Mouse (Mus musculus): ENCODE measurements around the gene Birc5.
A peak's percentile ranks its signal among the peaks of the same experiment; 100 is the strongest.

Birc5 gene

DNA sequence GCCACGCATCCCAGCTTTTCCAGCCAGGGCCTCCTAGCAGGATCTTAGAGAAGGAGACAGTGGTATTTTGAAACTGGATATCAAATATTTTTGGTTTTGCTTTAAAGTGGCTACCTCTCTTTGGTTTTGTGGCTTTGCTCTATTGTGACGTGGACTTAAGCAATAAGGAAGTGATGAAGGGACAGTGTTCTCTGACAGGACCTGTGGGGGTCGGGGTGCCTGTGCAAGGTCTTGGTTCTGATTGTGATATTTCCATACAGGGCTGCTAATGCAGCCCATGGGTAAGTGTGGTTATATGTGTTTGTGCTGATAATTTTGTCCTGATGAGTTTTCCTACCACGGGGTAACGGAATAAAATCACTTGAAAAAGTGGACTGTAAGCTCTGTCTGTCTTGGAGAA lies 6.3 kb downstream of the Birc5 start:
- no peak for DNase-seq (ENCODE audit: low spot score)

DNA sequence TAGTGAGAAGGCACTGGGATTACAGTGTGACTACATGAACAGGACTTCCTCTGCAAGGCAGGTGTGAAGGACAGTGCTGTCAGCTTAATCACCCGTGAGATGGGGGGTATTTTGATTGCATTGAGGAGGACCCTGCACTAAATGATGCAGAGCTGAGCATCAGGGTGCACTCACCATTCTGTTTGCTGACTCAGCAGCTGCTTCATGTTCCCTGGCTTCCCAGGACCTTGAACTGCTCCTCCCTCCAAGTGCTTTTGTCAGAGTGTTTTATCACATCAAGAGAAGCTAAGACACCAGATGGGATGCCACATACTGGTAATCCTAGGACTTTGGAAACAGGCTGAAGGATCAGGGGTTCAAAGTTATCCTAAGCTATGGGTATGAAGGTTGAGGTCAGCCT lies 6.9 kb downstream of the Birc5 start:
- DNase-seq (ENCODE audit: low spot score), result no peak

DNA sequence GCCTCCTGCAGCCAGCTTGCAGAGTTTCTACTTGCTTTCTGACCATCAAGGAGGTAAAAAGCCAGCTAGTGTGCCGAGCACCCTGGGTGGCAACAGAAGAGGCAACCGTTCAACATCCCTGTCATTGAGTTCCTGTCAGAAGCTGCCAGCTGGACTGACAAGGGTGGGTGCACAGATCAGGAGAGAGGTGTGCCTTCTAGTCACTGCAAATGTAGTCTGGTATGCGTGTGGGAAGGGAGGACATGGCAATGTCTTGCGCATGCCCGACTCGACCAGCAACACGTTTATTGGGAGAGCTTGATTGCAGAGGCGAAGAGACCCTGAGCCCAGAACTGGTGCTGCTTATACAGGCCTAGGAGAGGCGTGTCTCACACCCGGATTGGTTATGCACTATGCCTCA lies 8.4 kb downstream of the Birc5 start:
- DNase-seq (ENCODE audit: low spot score), result no peak

DNA sequence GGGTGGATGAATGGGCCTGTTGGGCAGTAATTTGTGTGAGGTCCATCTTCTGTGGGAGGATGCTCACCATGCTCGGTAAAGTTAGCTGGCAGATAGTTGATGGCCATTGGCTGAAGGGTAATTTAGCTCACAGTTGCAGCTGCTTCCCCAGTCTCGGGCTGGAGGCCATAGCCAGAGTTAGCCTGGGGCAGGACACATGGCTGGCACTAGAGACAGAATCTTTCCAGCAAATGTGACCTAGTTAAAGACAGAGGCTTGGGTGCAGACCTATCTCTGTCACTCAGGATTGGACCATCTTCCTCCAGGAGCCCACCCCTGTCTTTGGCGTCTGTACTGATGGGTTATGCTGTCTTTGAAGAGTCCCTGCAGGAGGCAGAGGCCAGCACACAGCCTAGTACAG lies 9.3 kb downstream of the Birc5 start:
- no peak for DNase-seq (ENCODE audit: low spot score)

DNA sequence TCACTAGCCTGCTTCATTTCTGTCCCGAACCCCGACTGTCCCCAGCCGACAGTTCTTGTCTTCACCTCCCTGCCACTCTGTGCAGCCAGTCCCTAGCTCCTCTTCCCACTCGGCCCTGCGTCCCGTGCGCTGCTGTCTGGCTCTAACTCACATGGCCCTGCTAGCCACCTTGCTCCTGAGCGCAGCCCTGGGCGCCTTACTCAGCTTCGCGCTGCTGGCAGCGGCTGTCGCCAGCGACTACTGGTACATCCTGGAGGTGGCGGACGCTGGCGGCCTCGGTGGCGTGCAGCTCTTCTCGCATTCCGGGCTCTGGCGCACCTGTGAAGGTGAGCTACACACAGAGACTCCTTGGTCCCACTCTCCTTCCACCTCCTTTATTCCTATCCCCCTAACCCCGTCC lies 11.6 kb downstream of the Birc5 start, which contains the start of gene Tmem235:
Gene Tmem235, plus strand, starts transcription at position 152 of the 400 bp plus-strand sequence.
- DNase-seq (ENCODE audit: low spot score), result no peak

DNA sequence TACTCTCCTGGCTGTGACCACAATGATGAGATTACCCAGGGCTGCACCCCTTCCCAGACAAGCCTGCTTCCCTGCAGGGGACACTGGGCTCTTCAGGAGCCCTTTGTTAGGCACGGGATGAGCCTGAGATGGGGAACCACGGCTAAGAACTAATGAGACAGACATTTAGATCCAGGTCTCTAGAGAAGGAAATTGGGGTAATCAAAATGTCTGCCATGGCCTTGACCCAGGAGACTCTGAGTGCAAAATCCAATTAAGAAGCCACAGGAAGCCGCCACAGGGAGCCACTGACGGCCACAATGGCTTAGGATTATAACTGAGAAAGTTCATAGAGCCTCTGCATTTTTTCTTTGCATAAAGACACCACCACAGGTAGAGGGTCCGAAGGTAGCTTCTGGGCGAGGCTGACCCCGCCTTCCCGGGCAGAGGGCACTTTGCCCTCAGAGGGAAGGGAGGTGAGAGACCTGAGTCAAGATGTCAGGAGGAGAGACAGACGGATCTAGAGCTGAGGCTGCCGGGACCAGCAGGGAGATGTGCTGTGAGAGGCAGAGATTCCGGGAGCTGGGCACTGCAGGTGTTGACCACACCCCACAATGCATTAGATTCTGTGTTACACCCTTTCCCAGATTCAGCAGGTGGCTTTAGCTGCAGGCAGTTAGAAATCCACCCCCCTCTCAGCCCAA lies 14.3 kb downstream of the Birc5 start:
- no peak for DNase-seq (ENCODE audit: low spot score)

DNA sequence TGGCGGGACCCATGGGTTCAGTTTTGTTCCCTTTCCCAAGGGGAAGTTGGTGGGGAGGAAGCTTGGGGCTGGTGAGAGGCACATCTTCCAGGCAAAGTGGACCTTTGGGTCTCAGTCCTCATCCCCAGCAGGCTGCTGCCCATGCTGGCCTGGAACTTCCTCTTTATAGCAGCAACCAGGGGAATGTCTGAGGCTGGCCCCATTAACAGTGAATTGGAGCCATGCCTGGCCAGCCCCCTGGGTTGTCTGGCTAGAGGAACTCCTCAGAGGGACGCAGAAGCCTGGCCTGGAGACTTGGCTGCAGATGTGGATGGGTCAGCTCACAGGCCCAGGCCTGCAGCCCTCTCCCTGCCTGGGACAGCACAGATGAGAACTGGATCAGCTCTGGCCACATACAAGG lies 15.8 kb downstream of the Birc5 start:
- no peak for DNase-seq (ENCODE audit: low spot score)

DNA sequence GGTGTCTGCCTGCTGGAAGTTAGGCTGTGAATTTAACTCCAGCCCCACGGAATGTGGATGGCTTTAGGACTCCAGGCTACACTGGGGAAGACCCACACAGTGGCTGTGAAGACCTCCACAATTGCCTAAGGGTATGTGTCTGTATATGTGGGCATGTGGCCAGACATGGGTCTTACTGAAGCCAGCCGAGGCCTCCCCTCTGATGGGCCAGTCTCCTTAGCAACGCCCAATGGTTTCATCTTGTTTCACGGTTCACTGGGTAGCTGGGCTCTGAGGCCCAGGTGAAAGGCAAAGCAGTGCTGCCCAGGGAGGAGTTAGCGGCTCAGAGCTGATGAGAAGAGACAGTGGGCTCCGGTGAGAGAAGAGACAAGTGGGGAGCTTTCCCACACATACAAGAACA lies 16.9 kb downstream of the Birc5 start:
- DNase-seq (ENCODE audit: low spot score), result no peak

DNA sequence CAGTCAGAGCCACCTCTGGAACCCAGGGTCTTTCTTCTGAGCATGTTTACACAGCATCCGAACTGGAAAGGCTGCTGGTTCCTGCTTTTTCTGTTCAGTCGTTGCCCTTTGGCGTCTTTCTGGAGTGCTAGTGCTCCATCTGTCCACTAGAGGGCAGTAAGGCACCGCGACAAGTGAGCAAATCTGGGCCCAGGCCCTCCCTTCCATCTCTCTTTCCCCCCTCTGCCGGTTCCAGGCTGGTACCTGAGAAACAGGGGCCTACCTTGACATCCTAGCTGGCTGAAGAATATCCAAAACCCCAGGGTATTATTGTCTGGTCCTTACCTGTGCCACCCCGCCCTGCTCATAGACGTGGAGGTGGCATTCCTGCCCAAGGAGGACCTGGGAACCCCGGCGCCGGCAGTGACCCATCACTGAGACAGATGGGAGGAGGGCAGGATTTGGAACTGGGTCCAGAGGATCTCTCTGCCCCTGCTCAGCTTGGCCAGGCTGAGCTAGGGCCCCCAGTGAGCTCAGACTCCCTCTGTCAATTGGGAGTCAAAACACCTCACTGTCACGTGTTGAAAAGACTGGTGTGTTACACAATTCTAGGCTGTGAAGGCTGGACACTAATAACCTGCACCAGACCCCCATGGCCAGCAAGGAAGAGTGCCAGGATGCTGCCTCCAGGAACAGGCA lies 21.8 kb downstream of the Birc5 start:
- no peak for DNase-seq (ENCODE audit: low spot score)

DNA sequence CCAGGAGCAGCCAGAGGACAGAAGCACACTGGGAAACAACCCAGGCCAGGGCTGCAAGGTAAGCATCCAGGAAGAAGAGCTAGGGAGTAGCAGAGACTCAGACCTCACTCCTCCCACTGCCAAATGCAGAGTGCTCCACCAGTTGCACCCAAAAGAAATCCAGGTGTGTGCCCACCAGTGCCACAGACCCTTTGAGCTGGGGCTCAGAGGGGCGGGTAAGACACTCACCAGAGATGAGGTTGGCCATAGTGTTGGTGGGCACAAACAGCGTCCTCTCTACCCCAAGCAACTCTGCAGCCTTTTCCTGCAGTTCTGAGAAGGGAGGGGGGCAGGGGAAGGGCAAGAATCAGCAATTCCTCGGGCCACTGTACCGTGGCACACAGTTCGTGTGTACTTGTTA lies 22.3 kb downstream of the Birc5 start:
- no peak for DNase-seq (ENCODE audit: low spot score)

DNA sequence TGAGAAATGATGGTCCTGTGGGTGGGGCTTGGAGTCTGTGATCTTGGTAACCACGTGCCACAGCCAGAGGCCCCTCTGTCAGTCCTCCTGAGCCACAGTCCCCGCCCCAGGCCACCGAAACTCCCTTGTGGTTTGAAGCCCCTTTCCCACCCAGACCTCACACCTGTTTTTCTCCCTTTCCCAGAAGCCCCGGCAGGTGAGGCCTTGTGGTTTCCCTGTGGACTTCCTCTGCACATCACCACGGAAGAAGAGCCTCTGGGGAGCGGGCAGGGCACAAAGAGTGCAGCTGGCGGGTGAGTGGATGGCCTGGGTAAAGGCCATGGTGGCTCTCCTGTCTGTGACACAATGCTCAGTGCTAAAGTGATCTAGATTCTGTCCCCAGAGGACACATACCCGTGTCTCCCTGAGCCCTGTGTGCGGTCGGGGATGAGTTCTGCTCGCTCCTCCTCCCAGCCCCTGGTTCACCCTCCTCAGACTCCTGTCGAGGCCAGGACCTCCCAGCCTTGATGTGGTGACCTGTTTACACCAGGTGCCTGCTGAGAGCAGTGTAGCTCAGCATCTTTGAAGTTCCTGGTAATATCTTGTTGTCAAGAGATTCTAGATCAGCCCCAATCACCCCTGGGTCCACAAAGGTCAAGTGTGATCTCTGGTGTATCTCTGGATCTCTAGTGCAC lies 23.0 kb downstream of the Birc5 start:
- DNase-seq (ENCODE audit: low spot score), result no peak

DNA sequence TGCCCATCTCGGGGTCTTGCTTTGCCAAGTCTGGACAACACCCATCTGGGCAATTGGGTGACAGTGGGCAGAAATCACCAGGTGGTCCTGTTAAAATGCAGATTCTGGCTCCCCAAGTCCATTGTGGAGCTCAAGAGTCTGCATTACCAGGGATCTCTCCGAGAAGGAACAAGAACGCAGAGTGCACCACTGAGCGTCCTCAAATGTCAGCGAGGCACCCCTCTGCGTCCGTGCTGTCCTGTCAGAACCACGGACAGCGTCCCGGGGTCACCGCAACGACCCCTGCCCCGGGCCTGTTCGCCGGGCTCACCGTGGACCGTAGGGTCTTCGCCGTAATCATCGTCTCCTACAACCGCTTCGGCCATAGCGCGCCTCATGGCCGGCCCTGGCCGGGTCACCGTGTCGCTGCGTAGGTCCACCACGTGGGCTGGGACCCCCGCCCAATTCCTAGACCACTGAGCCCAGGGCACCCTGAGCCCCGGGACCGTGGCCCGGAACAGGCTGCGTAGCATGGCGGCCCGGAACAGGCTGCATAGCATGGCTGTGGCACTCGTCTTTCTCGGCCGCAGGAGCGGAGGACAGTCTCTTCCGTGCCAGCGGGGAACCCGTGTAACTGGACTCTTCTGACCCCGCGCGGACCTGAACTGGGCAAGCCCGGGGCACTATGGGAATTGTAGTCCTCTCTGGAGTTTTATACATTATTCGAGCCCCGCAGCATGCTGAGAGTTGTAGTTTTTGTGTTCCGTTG lies 24.0 kb downstream of the Birc5 start, which contains the start of gene Tha1:
Gene Tha1, minus strand, starts transcription at position 621 of the 748 bp plus-strand sequence.
- DNase-seq (ENCODE audit: low spot score), result peak; percentile 74

DNA sequence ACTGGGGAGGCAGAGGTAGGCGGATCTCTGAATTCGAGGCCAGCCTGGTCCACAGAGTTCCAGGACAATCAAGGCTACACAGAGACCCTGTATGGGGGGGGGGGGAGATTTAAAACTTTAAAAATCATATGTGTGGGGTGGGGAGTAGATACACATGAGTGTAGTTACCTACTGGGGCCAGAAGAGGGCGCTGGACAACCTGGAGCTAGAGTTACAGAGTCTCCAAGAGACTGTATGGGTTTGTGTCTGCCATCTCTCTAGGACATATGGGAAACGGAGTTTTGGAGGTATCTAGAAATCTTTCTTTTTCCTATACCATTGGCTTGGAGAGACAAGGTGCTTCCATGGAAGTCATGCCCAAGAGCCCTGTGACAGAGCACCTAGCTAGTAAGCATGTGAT lies 25.4 kb downstream of the Birc5 start:
- no peak for DNase-seq (ENCODE audit: low spot score)

DNA sequence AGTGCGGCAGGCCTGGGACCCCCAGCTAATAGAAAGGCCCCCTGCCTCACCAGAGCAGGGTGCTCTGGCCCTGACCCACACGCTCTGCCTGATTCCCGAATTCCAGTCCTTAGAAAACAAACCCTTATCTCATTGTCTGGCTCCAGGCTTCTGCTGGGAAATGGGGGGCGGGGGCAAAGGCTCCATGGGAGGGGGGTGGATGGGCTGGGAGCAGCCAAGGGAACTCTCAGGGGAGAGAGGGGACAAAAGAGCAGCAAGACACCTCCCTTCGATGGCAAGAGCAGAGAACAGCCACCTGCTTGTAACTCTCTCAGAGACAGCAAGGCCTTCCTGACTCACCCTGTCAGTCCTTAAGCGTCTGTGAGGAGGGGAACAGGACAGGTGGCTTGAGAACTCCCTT lies 26.6 kb downstream of the Birc5 start:
- no peak for DNase-seq (ENCODE audit: low spot score)

DNA sequence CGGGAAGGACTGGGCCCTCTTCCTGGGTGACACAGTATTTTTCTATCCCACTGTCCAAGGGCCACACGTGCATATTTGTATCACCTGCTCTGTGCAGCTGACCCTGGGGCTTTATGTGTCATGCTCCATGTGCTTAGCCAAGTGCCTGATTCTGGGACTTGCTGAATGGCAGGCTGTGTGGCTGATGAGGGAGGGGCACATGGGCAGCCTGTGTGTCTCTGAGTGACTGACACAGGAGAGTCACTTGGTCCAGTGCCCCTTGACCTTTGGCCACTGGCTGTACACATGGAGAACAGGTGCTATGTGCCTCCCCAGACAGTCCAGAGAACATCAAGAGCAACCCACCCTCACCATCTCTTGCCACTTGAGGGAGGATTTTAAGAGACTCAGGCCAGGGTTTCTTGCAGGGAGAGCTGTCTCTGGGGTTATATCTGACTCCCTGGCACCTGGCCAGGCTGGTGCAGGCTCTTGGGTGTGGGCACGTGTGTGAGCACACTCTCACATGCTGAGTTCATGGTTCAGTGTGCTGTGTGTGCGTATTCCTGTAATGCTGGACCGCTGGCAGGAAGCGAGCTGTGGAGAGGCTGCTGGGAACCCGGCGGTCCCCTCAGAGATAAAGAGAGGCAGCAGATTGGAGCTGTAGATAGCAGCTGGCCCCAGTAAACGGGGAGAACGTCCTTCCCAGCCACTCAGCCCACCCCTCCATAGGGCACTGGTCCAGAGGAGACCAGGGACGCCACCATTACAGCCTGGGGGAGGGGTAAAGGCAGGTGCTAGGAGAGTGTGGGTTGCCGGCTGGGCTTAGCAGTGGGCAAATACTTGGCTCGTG lies 29.1 kb downstream of the Birc5 start:
- no peak for DNase-seq (ENCODE audit: low spot score)

DNA sequence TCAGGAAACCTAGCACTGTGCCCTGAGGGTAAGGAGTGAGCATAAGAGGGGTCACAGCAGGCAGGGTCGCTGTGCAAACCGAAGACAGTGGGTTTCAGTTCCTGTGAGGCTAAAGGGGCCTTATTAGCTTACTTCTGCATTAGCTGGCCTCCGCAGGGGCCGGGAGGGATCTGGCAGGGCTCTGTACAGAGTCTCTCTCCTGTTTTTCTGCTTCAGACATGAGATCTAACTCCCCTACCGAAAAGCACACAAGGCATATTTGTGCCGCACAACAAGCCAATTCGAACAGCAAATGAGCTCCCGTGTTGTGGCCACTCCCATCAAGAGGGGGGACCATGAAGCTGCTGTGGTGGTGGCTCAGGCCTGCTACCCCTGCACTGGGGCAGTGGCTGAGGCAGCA lies 29.8 kb downstream of the Birc5 start:
- DNase-seq (ENCODE audit: low spot score), result no peak

DNA sequence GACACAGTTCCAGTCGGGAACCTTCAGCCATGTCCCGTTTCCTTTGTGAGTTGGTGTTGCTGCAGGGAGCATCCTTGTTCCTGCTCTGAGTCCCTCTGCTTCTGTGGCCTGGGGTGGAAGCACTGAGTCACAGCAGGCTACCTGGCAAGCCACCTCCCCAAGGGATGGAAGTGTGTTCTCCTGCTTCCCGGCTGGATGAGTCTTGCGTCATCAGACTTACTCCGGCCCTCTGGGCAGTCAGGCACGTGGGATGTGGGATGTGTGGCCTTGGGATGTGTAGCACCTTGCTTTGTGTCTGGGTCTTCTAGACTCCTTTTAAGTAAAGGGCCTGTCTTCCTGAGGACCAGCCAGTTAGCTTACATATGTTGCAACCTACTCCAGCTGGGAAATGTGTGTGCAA lies 30.6 kb downstream of the Birc5 start:
- DNase-seq (ENCODE audit: low spot score), result no peak

DNA sequence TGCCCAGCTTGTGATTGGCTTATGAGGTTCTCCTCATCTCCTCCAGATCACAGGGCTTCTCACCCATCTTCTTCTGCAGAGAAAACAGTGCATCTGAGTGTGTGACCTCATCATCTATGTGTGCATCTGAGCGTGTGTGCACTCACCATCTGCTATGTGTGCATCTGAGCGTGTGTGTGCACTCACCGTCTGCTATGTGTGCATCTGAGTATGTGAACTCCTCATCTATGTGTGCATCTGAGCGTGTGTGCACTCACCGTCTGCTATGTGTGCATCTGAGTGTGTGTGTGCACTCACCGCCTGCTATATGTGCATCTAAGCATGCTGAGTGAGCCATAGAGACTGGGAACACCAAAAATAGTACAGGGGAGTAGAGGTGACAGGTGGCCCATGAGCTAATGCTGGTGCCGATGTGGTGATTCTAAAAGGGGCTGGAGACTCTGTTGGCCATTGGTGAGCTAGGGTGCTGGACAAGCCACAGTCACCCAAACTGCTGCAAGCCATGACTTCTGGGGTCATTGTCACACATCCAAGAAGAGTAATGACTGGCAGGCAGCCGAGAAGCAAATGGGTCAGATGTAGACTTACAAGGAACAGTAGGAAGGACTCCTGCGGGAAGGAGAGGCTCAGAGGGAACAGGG lies 31.4 kb downstream of the Birc5 start:
- DNase-seq (ENCODE audit: low spot score), result no peak

DNA sequence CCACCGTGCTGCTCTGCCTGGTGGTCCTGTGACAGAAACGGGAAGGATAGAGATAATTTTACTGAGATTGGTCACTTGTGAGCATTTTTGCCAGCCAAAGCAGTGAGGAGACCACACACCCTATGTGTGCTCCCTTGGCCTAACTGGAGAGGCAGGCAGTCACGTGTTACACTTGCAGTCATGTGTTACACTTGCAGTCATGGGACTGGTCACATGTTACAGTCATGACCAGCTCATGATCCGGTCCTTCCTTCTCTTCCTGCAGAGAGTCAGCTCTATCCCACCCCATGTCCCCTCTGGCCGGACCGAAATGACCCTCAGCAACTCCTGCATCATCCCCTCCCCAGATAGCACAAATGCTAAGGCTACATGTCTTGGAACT lies 31.9 kb downstream of the Birc5 start:
- no peak for DNase-seq (ENCODE audit: low spot score)

DNA sequence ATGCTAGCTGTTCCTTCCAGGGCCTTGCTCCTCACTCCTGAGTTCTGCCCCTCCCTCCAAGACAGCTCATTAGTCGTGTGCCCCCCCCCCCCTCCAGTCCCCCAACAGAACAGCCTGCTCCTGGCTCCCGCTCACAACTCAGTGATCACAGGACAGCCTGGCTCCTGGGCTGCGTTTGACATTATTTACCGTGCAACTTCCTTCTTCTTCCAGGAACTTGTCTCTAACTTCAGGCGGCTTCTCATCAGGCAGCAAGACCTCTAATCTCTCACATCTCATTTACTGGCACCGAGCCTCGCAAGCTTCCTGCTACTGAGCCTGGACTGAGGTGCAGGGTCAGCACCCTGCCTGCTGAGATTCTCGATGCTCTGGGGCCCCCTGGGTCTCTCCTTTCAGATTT lies 32.7 kb downstream of the Birc5 start:
- no peak for DNase-seq (ENCODE audit: low spot score)

DNA sequence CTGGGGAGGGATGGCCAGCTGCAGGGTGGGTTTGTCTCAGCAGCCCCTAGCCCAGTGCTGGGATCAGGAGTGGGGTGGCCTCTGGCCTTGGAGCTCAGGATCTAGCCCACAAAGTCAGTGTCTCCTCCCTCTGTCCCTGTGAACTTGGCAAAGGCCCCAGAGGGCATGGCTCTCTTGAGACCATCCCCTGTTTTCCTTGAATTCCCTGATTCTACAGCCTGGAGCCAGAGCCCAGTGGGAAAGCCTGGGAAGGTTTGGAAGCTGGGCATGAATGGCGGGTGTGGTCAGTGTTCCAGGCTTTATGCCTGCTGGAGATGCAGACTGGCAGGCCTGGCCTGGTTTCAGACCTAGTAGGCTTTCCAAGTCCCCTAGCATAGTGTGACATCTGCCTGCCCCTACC lies 33.2 kb downstream of the Birc5 start:
- no peak for DNase-seq (ENCODE audit: low spot score)
